Mouse (Mus musculus): ENCODE measurements at regions not wholly inside any gene's neighbourhood (a gene's known extent, or its start where the extent isn't known, plus 50 kb on each side); places are given as distances from the start of the nearest gene placed in this dataset.

- 80% methylated on average over 4 of the region's 4 CpGs for WGBS
- H3K27ac ChIP-seq (ENCODE audit: low read depth, low read length) = no peak overlapping the region
- TF ChIP-seq CTCF (IDR thresholded peaks at IDR 0.05) = no peak
- ATAC-seq (ENCODE audit: low FRiP score) = no peak
- no peaks in the 10 kb centered on the region for H3K27me3 ChIP-seq (ENCODE audit: insufficient read depth, low read length)
- no peaks in the 10 kb centered on the region for H3K4me1 ChIP-seq (ENCODE audit: insufficient read depth, low read length)
- no peak overlapping the region for H3K9ac ChIP-seq (replicated peaks; ENCODE audit: low read length, poor library complexity, severe bottlenecking)
- H3K4me2 ChIP-seq (ENCODE audit: low read depth, low read length, poor library complexity, severe bottlenecking) = no peak overlapping the region
- H3K9me3 ChIP-seq (ENCODE audit: low read length) = no peaks in the 10 kb centered on the region
- H3K4me3 ChIP-seq (ENCODE audit: low read depth, low read length) = no peak overlapping the region
- no peaks in the 10 kb centered on the region for H3K36me3 ChIP-seq (ENCODE audit: insufficient read depth, low read length)
- no peak for DNase-seq (ENCODE audit: low spot score)
Observed at GRCm38 (mm10) chr12:109864826-109865225, 264.7 kb upstream of the Rtl1 start.

- WGBS = 90% methylated on average over 14 of the region's 14 CpGs
- H3K4me1 ChIP-seq (ENCODE audit: insufficient read depth, low read length) = no peaks in the 10 kb centered on the region
- no peaks in the 10 kb centered on the region for H3K27me3 ChIP-seq (ENCODE audit: insufficient read depth, low read length)
- ATAC-seq (ENCODE audit: low FRiP score) (no peak), DNase-seq (ENCODE audit: low spot score) (no peak)
- H3K27ac ChIP-seq (ENCODE audit: low read depth, low read length) = no peak overlapping the region
- no peaks in the 10 kb centered on the region for H3K36me3 ChIP-seq (ENCODE audit: insufficient read depth, low read length)
- no peak overlapping the region for H3K4me3 ChIP-seq (ENCODE audit: low read depth, low read length)
- no peak overlapping the region for H3K4me2 ChIP-seq (ENCODE audit: low read depth, low read length, poor library complexity, severe bottlenecking)
- no peak for TF ChIP-seq CTCF (IDR thresholded peaks at IDR 0.05)
- no peaks in the 10 kb centered on the region for H3K9me3 ChIP-seq (ENCODE audit: low read length)
- no peak overlapping the region for H3K9ac ChIP-seq (replicated peaks; ENCODE audit: low read length, poor library complexity, severe bottlenecking)
Observed at GRCm38 (mm10) chr12:109871021-109871420, 270.9 kb upstream of the Rtl1 start.

- no peaks in the 10 kb centered on the region for H3K4me1 ChIP-seq (ENCODE audit: insufficient read depth, low read length)
- H3K36me3 ChIP-seq (ENCODE audit: insufficient read depth, low read length) = no peaks in the 10 kb centered on the region
- H3K4me3 ChIP-seq (ENCODE audit: low read depth, low read length) = no peak overlapping the region
- no peak overlapping the region for H3K9ac ChIP-seq (replicated peaks; ENCODE audit: low read length, poor library complexity, severe bottlenecking)
- WGBS = 89% methylated on average over 7 of the region's 7 CpGs
- H3K4me2 ChIP-seq (ENCODE audit: low read depth, low read length, poor library complexity, severe bottlenecking) = no peak overlapping the region
- H3K9me3 ChIP-seq (ENCODE audit: low read length) = no peaks in the 10 kb centered on the region
- DNase-seq (ENCODE audit: low spot score) = no peak
- H3K27ac ChIP-seq (ENCODE audit: low read depth, low read length) = no peak overlapping the region
- no peaks in the 10 kb centered on the region for H3K27me3 ChIP-seq (ENCODE audit: insufficient read depth, low read length)
- TF ChIP-seq CTCF (IDR thresholded peaks at IDR 0.05) = no peak
- ATAC-seq (ENCODE audit: low FRiP score) = no peak
Observed at GRCm38 (mm10) chr12:109874466-109874865, 274.3 kb upstream of the Rtl1 start.

GRCm38 (mm10) chr12:109881108-109881507, 281.0 kb upstream of the Rtl1 start:
- 41% methylated on average over 3 of the region's 3 CpGs for WGBS
- H3K27ac ChIP-seq (ENCODE audit: low read depth, low read length) = no peak overlapping the region

GRCm38 (mm10) chr12:109891206-109891605, 291.1 kb upstream of the Rtl1 start:
- DNase-seq (ENCODE audit: low spot score) (no peak), ATAC-seq (ENCODE audit: low FRiP score) (no peak)
- H3K27ac ChIP-seq (ENCODE audit: low read depth, low read length) = no peak overlapping the region
- no peak for TF ChIP-seq CTCF (IDR thresholded peaks at IDR 0.05)
- H3K4me2 ChIP-seq (ENCODE audit: low read depth, low read length, poor library complexity, severe bottlenecking) = no peak overlapping the region
- H3K9me3 ChIP-seq (ENCODE audit: low read length) = no peaks in the 10 kb centered on the region
- H3K36me3 ChIP-seq (ENCODE audit: insufficient read depth, low read length) = no peaks in the 10 kb centered on the region
- WGBS = 95% methylated on average over 2 of the region's 2 CpGs
- H3K4me3 ChIP-seq (ENCODE audit: low read depth, low read length) = no peak overlapping the region
- H3K9ac ChIP-seq (replicated peaks; ENCODE audit: low read length, poor library complexity, severe bottlenecking) = no peak overlapping the region
- no peaks in the 10 kb centered on the region for H3K4me1 ChIP-seq (ENCODE audit: insufficient read depth, low read length)
- no peaks in the 10 kb centered on the region for H3K27me3 ChIP-seq (ENCODE audit: insufficient read depth, low read length)

More at GRCm38 (mm10) chr12:109881108-109881507, 281.0 kb upstream of the Rtl1 start:
- H3K36me3 ChIP-seq (ENCODE audit: insufficient read depth, low read length) = no peaks in the 10 kb centered on the region
- H3K27me3 ChIP-seq (ENCODE audit: insufficient read depth, low read length) = no peaks in the 10 kb centered on the region
- H3K9me3 ChIP-seq (ENCODE audit: low read length) = no peaks in the 10 kb centered on the region
- DNase-seq (ENCODE audit: low spot score) = no peak
- ATAC-seq (ENCODE audit: low FRiP score) = no peak
- TF ChIP-seq CTCF (IDR thresholded peaks at IDR 0.05) = no peak
- H3K4me2 ChIP-seq (ENCODE audit: low read depth, low read length, poor library complexity, severe bottlenecking) = no peak overlapping the region
- no peak overlapping the region for H3K4me3 ChIP-seq (ENCODE audit: low read depth, low read length)
- no peak overlapping the region for H3K9ac ChIP-seq (replicated peaks; ENCODE audit: low read length, poor library complexity, severe bottlenecking)
- no peaks in the 10 kb centered on the region for H3K4me1 ChIP-seq (ENCODE audit: insufficient read depth, low read length)

GRCm38 (mm10) chr12:109892834-109893233, 292.7 kb upstream of the Rtl1 start:
- Histone ChIP-seq H3K27ac (ENCODE audit: low read depth, low read length) (no peak overlapping the region), H3K36me3 (ENCODE audit: insufficient read depth, low read length) (no peaks in the 10 kb centered on the region), H3K4me1 (ENCODE audit: insufficient read depth, low read length) (no peaks in the 10 kb centered on the region), H3K27me3 (ENCODE audit: insufficient read depth, low read length) (no peaks in the 10 kb centered on the region), H3K9me3 (ENCODE audit: low read length) (no peaks in the 10 kb centered on the region), H3K4me3 (ENCODE audit: low read depth, low read length) (no peak overlapping the region), H3K4me2 (ENCODE audit: low read depth, low read length, poor library complexity, severe bottlenecking) (no peak overlapping the region), H3K9ac (replicated peaks; ENCODE audit: low read length, poor library complexity, severe bottlenecking) (no peak overlapping the region)
- TF ChIP-seq CTCF (IDR thresholded peaks at IDR 0.05) = no peak
- DNase-seq (ENCODE audit: low spot score) (no peak), ATAC-seq (ENCODE audit: low FRiP score) (no peak)

All from midbrain, postnatal 0 days (tissue).